Mouse (Mus musculus): ENCODE measurements around the gene Elmo1.

DNA sequence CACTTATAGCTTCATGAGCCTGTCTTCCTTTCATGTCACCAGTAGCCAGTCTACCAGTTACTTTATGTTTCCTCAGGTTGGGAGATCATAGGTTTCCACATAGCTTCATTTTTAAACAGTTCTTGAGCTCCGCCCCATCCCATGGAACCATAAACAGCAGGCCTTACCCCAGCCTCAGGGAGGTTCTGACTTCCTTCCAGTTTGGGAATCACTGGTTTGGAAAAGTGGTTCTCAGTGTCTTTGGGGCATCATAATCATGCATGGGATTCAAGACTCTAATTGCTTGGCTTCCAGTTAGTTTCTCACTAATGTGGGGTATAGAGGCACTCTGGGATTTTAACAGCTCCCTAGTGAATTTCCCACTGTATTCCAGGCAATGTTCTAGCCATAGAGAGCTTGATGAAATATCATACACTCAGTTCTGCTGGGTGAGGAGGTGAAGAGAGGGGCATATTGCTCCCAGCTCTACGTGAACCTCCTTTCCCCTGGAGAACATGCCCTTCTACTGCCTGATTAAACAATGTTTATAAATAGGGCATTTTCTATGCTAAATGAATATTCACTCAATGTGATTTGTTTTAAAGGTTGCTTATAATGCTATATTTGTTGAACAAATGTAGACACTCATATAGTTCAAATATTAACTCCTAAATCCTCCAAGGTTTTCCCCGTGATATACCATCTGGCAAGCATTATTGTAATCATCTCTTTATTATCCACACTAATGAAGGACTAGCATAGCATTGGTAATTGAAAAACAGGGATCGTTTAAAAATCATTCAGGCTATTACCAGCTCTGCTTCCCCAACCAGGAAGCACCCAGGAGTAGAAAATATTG lies 244.9 kb downstream of the Elmo1 start:
- TF ChIP-seq CTCF (IDR thresholded peaks at IDR 0.05; ENCODE audit: low read depth, low read length) (no peak), POLR2A (IDR thresholded peaks at IDR 0.05; ENCODE audit: extremely low read depth, insufficient read depth, low read length) (no peak)

Measured in liver, adult 2 months (tissue).